Comparison of ENCODE assay signal across 34 mouse cellular contexts in genomic region chr7:89342021-89342420, GRCm38 (mm10).
DNase-seq lines count a peak whose midpoint lies in the region; ATAC-seq and TF ChIP-seq lines count a peak whose summit lies in the region.
"Had no signal": no experiment of that assay in that cellular context is flagged by ENCODE, and none has a peak within 500 bp of the region (broad histone marks: within the 10 kb centered on the region; RNA-seq: fewer than 3 reads in every experiment).

No protein-coding gene starts in this region.

- TF ChIP-seq EP300 in lung, postnatal 0 days (IDR thresholded peaks at IDR 0.05), result no peak
- TF ChIP-seq EP300 in MEL (IDR thresholded peaks at IDR 0.05; ENCODE audit: low read depth in 1 of 2, low read length in 2 of 2), result no peak

- peak; percentile 44 for DNase-seq in lung, postnatal 0 days (ENCODE audit: low spot score)
- no peak for DNase-seq in lung, postnatal 25 days (ENCODE audit: low spot score)
- DNase-seq in MEL (ENCODE audit: low read depth, low spot score), result peak; percentile 21
- DNase-seq in splenic B cell, adult 2 months (ENCODE audit: low read depth, low spot score), result peak; percentile 33
- DNase-seq in layer of hippocampus, adult 11-12 months (ENCODE audit: low spot score), result no peak
- no peak for DNase-seq in thymus, postnatal 0 days (ENCODE audit: low spot score)
- DNase-seq in forebrain, embryonic 10.5 days (ENCODE audit: extremely low spot score, low spot score), result no peak
- DNase-seq: adrenal gland, postnatal 10 days; cerebellum, adult 11-12 months; cerebellum, adult 9-11 months; gastrocnemius, postnatal 25 days; heart, adult 18-20 months; heart, postnatal 36 days; kidney, adult 2 months; kidney, postnatal 4 days; lung, embryonic 14.5 days; retina, postnatal 1 day; right cerebral cortex, postnatal 14 days; thymus, postnatal 25 days had no signal

- peaks cover 7% of the 10 kb centered on the region; the same call in 1 of the 2 replicates for H3K4me1 ChIP-seq in lung, postnatal 0 days (ENCODE audit: insufficient read depth, low read depth, low read length)
- H3K4me1 ChIP-seq in MEL (ENCODE audit: control insufficient read depth in 1 of 2, insufficient read depth in 2 of 2, low read length in 2 of 2), result peaks cover 5 to 9% of the 10 kb centered on the region in 2 experiments
- H3K4me1 ChIP-seq in forebrain, embryonic 10.5 days, result peaks cover 26% of the 10 kb centered on the region
- H3K4me1 ChIP-seq: intestine, embryonic 15.5 days had no signal

- no peak overlapping the region for H3K9ac ChIP-seq in lung, postnatal 0 days (replicated peaks; ENCODE audit: low read depth)
- no peak overlapping the region for H3K9ac ChIP-seq in MEL (ENCODE audit: control insufficient read depth, low read depth, low read length, poor library complexity, severe bottlenecking)
- H3K9ac ChIP-seq: forebrain, embryonic 13.5 days; hindbrain, embryonic 12.5 days; intestine, embryonic 15.5 days; limb, embryonic 12.5 days; liver, embryonic 15.5 days; lung, embryonic 14.5 days; stomach, embryonic 15.5 days had no signal

- H3K79me2 ChIP-seq in MEL (ENCODE audit: control insufficient read depth, insufficient read depth, low read length, poor library complexity), result peaks cover 8% of the 10 kb centered on the region

- H3K4me2 ChIP-seq in lung, postnatal 0 days (replicated peaks; ENCODE audit: low read depth, low read length), result no peak overlapping the region
- H3K4me2 ChIP-seq: forebrain, embryonic 13.5 days; heart, embryonic 11.5 days; hindbrain, embryonic 12.5 days; intestine, embryonic 15.5 days; limb, embryonic 12.5 days; liver, embryonic 15.5 days; lung, embryonic 14.5 days; stomach, embryonic 15.5 days had no signal

- H3K36me3 ChIP-seq in lung, postnatal 0 days (ENCODE audit: insufficient read depth, low read length), result no peaks in the 10 kb centered on the region
- H3K36me3 ChIP-seq in MEL (ENCODE audit: control insufficient read depth in 1 of 2, insufficient read depth in 2 of 2, low read length in 2 of 2), result peaks cover 0 to 14% of the 10 kb centered on the region in 2 experiments; a peak in 2 of 4 replicates
- H3K36me3 ChIP-seq in splenic B cell, adult 2 months (ENCODE audit: control insufficient read depth, insufficient read depth, low read length, poor library complexity, severe bottlenecking), result no peaks in the 10 kb centered on the region
- no peaks in the 10 kb centered on the region for H3K36me3 ChIP-seq in forebrain, embryonic 10.5 days (replicated peaks)
- H3K36me3 ChIP-seq: hindbrain, embryonic 12.5 days; intestine, embryonic 15.5 days; limb, embryonic 12.5 days; liver, embryonic 15.5 days; midbrain, embryonic 10.5 days; stomach, embryonic 15.5 days had no signal

- H3K4me3 ChIP-seq in lung, postnatal 0 days (ENCODE audit: low read depth, low read length), result no peak overlapping the region
- H3K4me3 ChIP-seq in MEL (ENCODE audit: control insufficient read depth in 1 of 2, insufficient read depth in 1 of 2, low read depth in 2 of 2, low read length in 2 of 2), result no peak overlapping the region
- no peak overlapping the region for H3K4me3 ChIP-seq in forebrain, embryonic 10.5 days
- H3K4me3 ChIP-seq: erythroblast, embryonic 14.5 days; forebrain, embryonic 13.5 days; hindbrain, embryonic 12.5 days; intestine, embryonic 15.5 days; left cerebral cortex, adult 2 months; limb, embryonic 12.5 days; liver, embryonic 15.5 days; midbrain, embryonic 10.5 days; stomach, embryonic 15.5 days had no signal

- H3K9me3 ChIP-seq in lung, postnatal 0 days (ENCODE audit: low read length), result no peaks in the 10 kb centered on the region
- no peaks in the 10 kb centered on the region for H3K9me3 ChIP-seq in MEL (replicated peaks; ENCODE audit: insufficient read depth, low read length)
- no peaks in the 10 kb centered on the region for H3K9me3 ChIP-seq in forebrain, embryonic 10.5 days
- H3K9me3 ChIP-seq: forebrain, embryonic 13.5 days; hindbrain, embryonic 12.5 days; intestine, embryonic 15.5 days; limb, embryonic 12.5 days; liver, embryonic 15.5 days; midbrain, embryonic 10.5 days; stomach, embryonic 15.5 days had no signal

- H3K27ac ChIP-seq in lung, postnatal 0 days (ENCODE audit: low read length), result no peak overlapping the region
- H3K27ac ChIP-seq in MEL (ENCODE audit: control insufficient read depth, low read depth, low read length), result no peak overlapping the region
- H3K27ac ChIP-seq in forebrain, embryonic 10.5 days, result no peak overlapping the region
- H3K27ac ChIP-seq: forebrain, embryonic 13.5 days; hindbrain, embryonic 12.5 days; hindbrain, postnatal 0 days; intestine, embryonic 15.5 days; kidney, postnatal 0 days; left cerebral cortex, adult 2 months; limb, embryonic 12.5 days; liver, embryonic 15.5 days; macrophage; midbrain, embryonic 10.5 days; stomach, embryonic 15.5 days had no signal

- no peak for TF ChIP-seq POLR2A in MEL (IDR thresholded peaks at IDR 0.05; ENCODE audit: control insufficient read depth in 1 of 2, insufficient read depth in 1 of 2, low read depth in 1 of 2, low read length in 2 of 2, poor library complexity in 1 of 2)

- no peaks in the 10 kb centered on the region for H3K27me3 ChIP-seq in lung, postnatal 0 days (replicated peaks; ENCODE audit: insufficient read depth, low read length)
- no peaks in the 10 kb centered on the region; a peak in 2 of 4 replicates for H3K27me3 ChIP-seq in MEL (ENCODE audit: control insufficient read depth in 1 of 2, insufficient read depth in 2 of 2, low read length in 2 of 2)
- no peaks in the 10 kb centered on the region for H3K27me3 ChIP-seq in splenic B cell, adult 2 months (ENCODE audit: control insufficient read depth, insufficient read depth, low read length, poor library complexity, severe bottlenecking)
- no peaks in the 10 kb centered on the region for H3K27me3 ChIP-seq in forebrain, embryonic 10.5 days (ENCODE audit: poor library complexity, severe bottlenecking)
- H3K27me3 ChIP-seq: forebrain, embryonic 13.5 days; hindbrain, embryonic 12.5 days; intestine, embryonic 15.5 days; limb, embryonic 12.5 days; liver, embryonic 15.5 days; stomach, embryonic 15.5 days had no signal

- ATAC-seq in lung, postnatal 0 days, result no peak
- ATAC-seq in granulocyte monocyte progenitor cell, adult 5-6 weeks (replicated peaks; ENCODE audit: poor library complexity, severe bottlenecking), result peak; percentile 49
- ATAC-seq: forebrain, embryonic 13.5 days; hindbrain, postnatal 0 days; intestine, embryonic 15.5 days; midbrain, embryonic 16.5 days had no signal

- no peak for TF ChIP-seq CTCF in lung, postnatal 0 days (IDR thresholded peaks at IDR 0.05)
- TF ChIP-seq CTCF in MEL (IDR thresholded peaks at IDR 0.05 in 2 of 3, conservative IDR thresholded peaks at IDR 0.05 in 1 of 3; ENCODE audit: control insufficient read depth in 1 of 3, insufficient read depth in 1 of 3, low read depth in 2 of 3, low read length in 3 of 3, poor library complexity in 1 of 3, severe bottlenecking in 1 of 3), result no peak

- no peak for TF ChIP-seq RAD21 in MEL (IDR thresholded peaks at IDR 0.05; ENCODE audit: low read depth, low read length)

TF ChIP-seq in MEL, 35 proteins besides CTCF, POLR2A, EP300 and RAD21:
- TF ChIP-seq ETS1 (IDR thresholded peaks at IDR 0.05; ENCODE audit: low read depth, low read length) (no peak), POLR2AphosphoS2 (IDR thresholded peaks at IDR 0.05; ENCODE audit: low read length) (no peak), HCFC1 (IDR thresholded peaks at IDR 0.05; ENCODE audit: low read depth, low read length) (no peak), E2F4 (IDR thresholded peaks at IDR 0.05; ENCODE audit: borderline replicate concordance, low read depth, low read length) (no peak), TAL1 (IDR thresholded peaks at IDR 0.05; ENCODE audit: low read length) (no peak), MAFK (IDR thresholded peaks at IDR 0.05; ENCODE audit: borderline replicate concordance, low read depth, low read length) (no peak), GABPA (IDR thresholded peaks at IDR 0.05; ENCODE audit: low read depth, low read length) (no peak), GATA1 (IDR thresholded peaks at IDR 0.05; ENCODE audit: low read depth, low read length) (no peak), POLR2AphosphoS5 (IDR thresholded peaks at IDR 0.05; ENCODE audit: borderline replicate concordance, low read depth, low read length) (no peak), JUND (IDR thresholded peaks at IDR 0.05; ENCODE audit: low read depth, low read length) (no peak)
TF ChIP-seq in MEL: peak in this region for 0.

Comparison
In these comparisons a context has a peak if more than half of its experiments do, and no peak if none do; other contexts are left out.
1. DNase-seq: peak in lung, postnatal 0 days (single experiment), MEL (single experiment) and splenic B cell, adult 2 months (single experiment); none in lung, postnatal 25 days (single experiment), layer of hippocampus, adult 11-12 months (single experiment), thymus, postnatal 0 days (single experiment) and forebrain, embryonic 10.5 days (single experiment).